Mouse (Mus musculus) forebrain, embryonic 16.5 days (tissue): Measurements from ENCODE around the gene Sdccag8. TPM values are rescaled to one million over a fixed set of nuclear protein-coding genes. Genes with fewer than 3 reads are reported as not detected.

Experiments used
- microRNA counts: library from miRNA; unstranded; fragments of <30 nt; microRNA quantifications from one replicate; lab custom pipeline; 2016
- microRNA-seq: library from miRNA; unstranded; fragments of <30 nt; microRNA quantifications from one replicate; pipeline ENCODE4, GENCODE M21; 2017
- polyA plus RNA-seq: library from polyadenylated mRNA; unstranded; fragments of >200 nt; fragmentation: Nextera tagmentation; extraction: Ambion mirVana; gene quantifications from 2 replicates; pipeline ENCODE4 v1.2.1, GENCODE M21; 2015

The Sdccag8 gene
- polyA plus RNA-seq, 1 experiment from 2014 or later, result 34.0 TPM

MicroRNA genes within 50 kb of the gene (microRNA counts, 519-probe panel; counts per million panel counts)
- microRNA mmu-miR-350 (lab: Ali Mortazavi, UCI), result 3,391 counts per million, percentile 86 among the panel's probes with 10 or more counts

Small RNA genes lying within 50 kb of the gene (microRNA-seq; reads per million reads assigned to microRNA genes)
- gene Gm25993 (not detected), gene Mir350 (596 reads per million, percentile 73 among the genes with 10 or more reads in this experiment)

Other genes with a start within 250 kb of the Sdccag8 start
- gene Cep170, start 593 bp upstream of the Sdccag8 start, polyA plus RNA-seq, result 152 and 166 TPM in 2 replicates